9 mouse cellular contexts compared by ENCODE assay signal in the genomic region with DNA sequence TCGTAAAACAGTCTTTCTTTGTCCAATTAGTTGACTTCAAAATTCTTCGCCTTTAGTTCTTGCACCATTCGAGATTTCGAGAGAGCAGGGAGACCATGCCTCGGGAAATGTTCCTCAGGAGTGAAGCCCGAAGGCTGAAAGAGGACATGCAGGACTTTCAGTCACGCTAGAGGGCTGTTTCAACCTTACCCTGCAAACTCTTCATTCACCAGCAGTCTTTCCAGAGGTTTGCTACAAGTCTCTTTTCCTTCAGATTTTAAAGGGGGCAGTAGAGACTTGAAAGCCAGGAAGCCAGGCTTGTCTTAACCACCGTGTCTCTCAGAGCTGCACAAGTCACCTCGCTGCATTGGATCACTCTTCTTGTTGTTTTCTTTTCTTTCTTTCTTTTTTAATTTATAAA. TPM values are rescaled to one million over a fixed set of nuclear protein-coding genes. Genes with fewer than 3 reads are reported as not detected.
DNase-seq lines count a peak whose midpoint lies in the region; ATAC-seq and TF ChIP-seq lines count a peak whose summit lies in the region.
"Had no signal": no experiment of that assay in that cellular context is flagged by ENCODE, and none has a peak within 500 bp of the region (broad histone marks: within the 10 kb centered on the region; RNA-seq: fewer than 3 reads in every experiment).

No protein-coding gene starts in this region.

- peak overlapping the region; percentile 42 for H3K9ac ChIP-seq in lung, embryonic 15.5 days
- peak overlapping the region; percentile 61 for H3K9ac ChIP-seq in limb, embryonic 13.5 days
- no peak overlapping the region for H3K9ac ChIP-seq in stomach, embryonic 14.5 days (replicated peaks; ENCODE audit: low read depth, low read length)

- DNase-seq in lung, postnatal 36 days: no peak
- DNase-seq in right cerebral cortex, postnatal 4 days: no peak
- DNase-seq in adrenal gland, postnatal 4 days (ENCODE audit: low spot score in 2 of 2): no peak
- DNase-seq in kidney, adult 11 months: no peak
- DNase-seq: right cerebral cortex, adult 18-20 months had no signal

- TF ChIP-seq CTCF in embryonic fibroblast, embryonic 13.5 days (IDR thresholded peaks at IDR 0.05; ENCODE audit: borderline replicate concordance, insufficient read depth, low read length): no peak

- H3K36me3 ChIP-seq in lung, embryonic 15.5 days: no peaks in the 10 kb centered on the region
- H3K36me3 ChIP-seq in limb, embryonic 13.5 days: no peaks in the 10 kb centered on the region
- H3K36me3 ChIP-seq in stomach, embryonic 14.5 days (ENCODE audit: control insufficient read depth, insufficient read depth, low read length): no peaks in the 10 kb centered on the region

- H3K4me1 ChIP-seq in lung, embryonic 15.5 days: peaks cover 11% of the 10 kb centered on the region; the same call in 1 of the 2 replicates
- H3K4me1 ChIP-seq in embryonic fibroblast, embryonic 13.5 days (ENCODE audit: control insufficient read depth, insufficient read depth, low read length): no peaks in the 10 kb centered on the region
- H3K4me1 ChIP-seq in limb, embryonic 13.5 days: peaks cover 12% of the 10 kb centered on the region
- H3K4me1 ChIP-seq in stomach, embryonic 14.5 days (ENCODE audit: control insufficient read depth, insufficient read depth, low read length): no peaks in the 10 kb centered on the region

- H3K27me3 ChIP-seq in lung, embryonic 15.5 days: peaks cover 9% of the 10 kb centered on the region; the same call in 1 of the 2 replicates
- H3K27me3 ChIP-seq in limb, embryonic 13.5 days: peaks cover 27% of the 10 kb centered on the region
- no peaks in the 10 kb centered on the region for H3K27me3 ChIP-seq in stomach, embryonic 14.5 days (ENCODE audit: control insufficient read depth, insufficient read depth, low read length)

- TF ChIP-seq POLR2A in embryonic fibroblast, embryonic 13.5 days (IDR thresholded peaks at IDR 0.05; ENCODE audit: low read depth, low read length): no peak

- H3K9me3 ChIP-seq in lung, embryonic 15.5 days: no peaks in the 10 kb centered on the region
- H3K9me3 ChIP-seq in limb, embryonic 13.5 days: no peaks in the 10 kb centered on the region
- no peaks in the 10 kb centered on the region for H3K9me3 ChIP-seq in stomach, embryonic 14.5 days (ENCODE audit: control insufficient read depth, low read depth, low read length)

- H3K4me2 ChIP-seq in lung, embryonic 15.5 days: peak overlapping the region; percentile 94
- H3K4me2 ChIP-seq in limb, embryonic 13.5 days (replicated peaks): peak overlapping the region; percentile 94
- peak overlapping the region; percentile 86 for H3K4me2 ChIP-seq in stomach, embryonic 14.5 days (replicated peaks; ENCODE audit: low read depth, low read length)

- H3K27ac ChIP-seq in lung, embryonic 15.5 days: no peak overlapping the region
- no peak overlapping the region for H3K27ac ChIP-seq in embryonic fibroblast, embryonic 13.5 days (ENCODE audit: insufficient read depth, low read length)
- no peak overlapping the region for H3K27ac ChIP-seq in limb, embryonic 13.5 days
- no peak overlapping the region for H3K27ac ChIP-seq in stomach, embryonic 14.5 days (ENCODE audit: low read length)

- ATAC-seq in lung, embryonic 15.5 days (ENCODE audit: borderline replicate concordance, extremely low read depth, low FRiP score, low TSS enrichment): peak; percentile 47; the same call in 1 of the 2 replicates
- ATAC-seq in limb, embryonic 13.5 days (ENCODE audit: low FRiP score, low read depth): 0 out of 2 replicates have a peak, but pooled peaks have one; percentile 31
- no peak for ATAC-seq in stomach, embryonic 14.5 days (ENCODE audit: insufficient number of reproducible peaks, insufficient read depth, low FRiP score, low read depth)

- 3% methylated on average over 9 of the region's 9 CpGs for WGBS in lung, embryonic 15.5 days
- 1% methylated on average over 9 of the region's 9 CpGs for WGBS in limb, embryonic 13.5 days
- WGBS in stomach, embryonic 14.5 days: 5% methylated on average over 9 of the region's 9 CpGs

- peak overlapping the region; percentile 45 for H3K4me3 ChIP-seq in lung, embryonic 15.5 days
- peak overlapping the region; percentile 40 for H3K4me3 ChIP-seq in embryonic fibroblast, embryonic 13.5 days (ENCODE audit: insufficient read depth, low read length)
- H3K4me3 ChIP-seq in limb, embryonic 13.5 days: peak overlapping the region; percentile 46
- H3K4me3 ChIP-seq in stomach, embryonic 14.5 days (ENCODE audit: low read depth, low read length): peak overlapping the region; percentile 44

RNA-seq across cellular contexts. Expression of a gene that starts 0.9 kb away (rescaled TPM):
- 0.29 and 0.61 TPM in 2 replicates for polyA plus RNA-seq in lung, embryonic 15.5 days (2015; fragmentation: Nextera tagmentation; extraction: Ambion mirVana)
- polyA plus RNA-seq in embryonic fibroblast, embryonic 13.5 days (2011; ENCODE audit: insufficient read length, low read depth, missing spikeins): 0.49 TPM in 1 of 2 replicates, not detected in the other
- polyA plus RNA-seq in limb, embryonic 13.5 days (2015; fragmentation: Nextera tagmentation; extraction: Ambion mirVana): 0.50 and 0.67 TPM in 2 replicates
- 0.35 and 0.63 TPM in 2 replicates for polyA plus RNA-seq in stomach, embryonic 14.5 days (2014; fragmentation: Nextera tagmentation; extraction: Ambion mirVana)
- total RNA-seq in adrenal gland, postnatal 4 days (2021): 1 to 10 TPM; 7.5 to 8.5 TPM
